Mouse (Mus musculus) erythroblast, embryonic 14.5 days (primary cell): ENCODE data around the gene Il23r.

Experiments
- GATA1 ChIP-seq: IDR thresholded peaks from 2 replicates; pipeline ENCODE4 v1.6.1; 2012; ENCODE audit warnings: low read length, inconsistent platforms, mixed read lengths
- TAL1 ChIP-seq: IDR thresholded peaks from 3 replicates; pipeline ENCODE4 v1.6.1; 2012; ENCODE audit warnings: low read length, inconsistent platforms, mixed read lengths

DNA sequence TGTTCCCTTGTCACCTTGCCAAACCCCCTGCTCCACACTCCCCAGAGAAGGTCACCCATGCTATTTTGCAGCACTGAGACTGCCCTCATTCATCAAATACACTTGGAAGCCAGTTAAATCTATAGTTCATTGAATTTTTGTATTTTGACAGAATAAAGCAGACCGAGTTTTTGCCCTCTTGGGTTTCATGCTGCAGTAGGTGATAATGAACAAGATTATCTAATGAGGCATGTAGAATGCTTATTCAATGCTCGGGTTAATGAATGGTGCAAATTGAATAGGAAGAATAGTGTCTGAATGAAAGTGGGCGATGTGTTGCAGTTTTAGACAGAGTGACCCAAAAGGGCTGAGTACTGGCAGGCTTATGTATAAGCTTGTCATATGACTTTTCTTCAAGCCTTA, 86.4 kb downstream of the Il23r start:
- TF ChIP-seq TAL1, result no peak
- TF ChIP-seq GATA1, result no peak
